Mouse (Mus musculus): ENCODE measurements around the gene Parp11. TPM values are rescaled to one million over a fixed set of nuclear protein-coding genes. Genes with fewer than 3 reads are reported as not detected.
A peak's percentile ranks its signal among the peaks of the same experiment; 100 is the strongest.

Gene Parp11
- polyA plus RNA-seq, 1 experiment from 2014 or later = 17.8 TPM

DNA sequence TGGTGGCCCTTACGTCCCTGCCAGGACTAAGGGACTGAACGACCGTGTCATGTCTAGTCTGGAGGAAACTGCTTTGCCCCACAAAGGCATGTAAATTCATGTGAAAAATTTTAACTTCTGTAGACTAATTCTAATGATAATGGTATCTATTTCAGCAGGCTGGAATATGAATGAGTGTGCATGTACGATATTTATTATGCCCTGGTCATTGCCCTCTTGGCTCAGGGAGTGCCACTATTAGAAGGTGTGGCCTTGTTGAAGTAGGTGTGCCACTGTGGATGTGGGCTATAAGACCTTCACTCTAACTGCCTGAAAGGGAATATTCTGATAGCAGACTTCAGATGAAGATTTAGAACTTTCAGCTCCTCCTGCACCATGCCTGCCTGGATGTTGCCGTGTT, 85.7 kb downstream of the Parp11 start:
- WGBS = 81% methylated on average over 5 of the region's 5 CpGs
- Histone ChIP-seq H3K4me3 (ENCODE audit: low read length) (no peak overlapping the region), H3K4me2 (ENCODE audit: low read depth, low read length) (no peak overlapping the region), H3K9ac (ENCODE audit: low read depth, low read length) (no peak overlapping the region), H3K36me3 (ENCODE audit: control insufficient read depth, insufficient read depth, low read length) (no peaks in the 10 kb centered on the region), H3K27me3 (replicated peaks; ENCODE audit: control insufficient read depth, insufficient read depth, low read length) (no peaks in the 10 kb centered on the region), H3K27ac (ENCODE audit: low read length) (no peak overlapping the region), H3K4me1 (ENCODE audit: control insufficient read depth, insufficient read depth, low read length) (peaks cover 7% of the 10 kb centered on the region), H3K9me3 (ENCODE audit: control insufficient read depth, low read length) (no peaks in the 10 kb centered on the region)
- peak; percentile 41 for ATAC-seq

GRCm38 (mm10) chr6:127533766-127534165, 87.1 kb downstream of the Parp11 start:
- no peak overlapping the region for H3K27ac ChIP-seq (ENCODE audit: low read length)
- H3K4me3 ChIP-seq (ENCODE audit: low read length) = no peak overlapping the region
- no peak overlapping the region for H3K4me2 ChIP-seq (ENCODE audit: low read depth, low read length)
- ATAC-seq = no peak
- H3K9ac ChIP-seq (ENCODE audit: low read depth, low read length) = no peak overlapping the region
- H3K4me1 ChIP-seq (ENCODE audit: control insufficient read depth, insufficient read depth, low read length) = peaks cover 7% of the 10 kb centered on the region
- H3K36me3 ChIP-seq (ENCODE audit: control insufficient read depth, insufficient read depth, low read length) = no peaks in the 10 kb centered on the region
- 82% methylated on average over 5 of the region's 5 CpGs for WGBS
- H3K27me3 ChIP-seq (replicated peaks; ENCODE audit: control insufficient read depth, insufficient read depth, low read length) = no peaks in the 10 kb centered on the region
- H3K9me3 ChIP-seq (ENCODE audit: control insufficient read depth, low read length) = no peaks in the 10 kb centered on the region

DNA sequence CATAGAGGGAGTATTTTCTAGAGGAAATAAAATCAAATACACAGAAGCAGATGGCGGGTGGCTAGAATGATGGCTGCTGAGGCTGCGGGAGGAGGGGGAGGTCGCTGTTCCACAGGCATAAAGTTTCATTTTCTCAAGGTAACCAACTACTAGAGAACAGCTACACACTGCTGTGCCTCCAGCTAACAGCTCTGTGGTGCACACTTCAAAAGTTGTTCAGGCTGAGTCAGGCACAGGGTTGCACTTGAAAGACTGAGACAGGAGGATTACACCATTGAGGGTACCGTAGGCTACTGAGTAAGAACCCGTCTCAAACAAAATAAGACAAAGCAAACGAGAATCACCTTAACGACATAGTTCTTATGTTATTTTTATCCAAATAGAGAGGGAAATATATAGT, 90.4 kb downstream of the Parp11 start:
- Histone ChIP-seq H3K27ac (ENCODE audit: low read length) (no peak overlapping the region), H3K9ac (ENCODE audit: low read depth, low read length) (no peak overlapping the region), H3K4me3 (ENCODE audit: low read length) (no peak overlapping the region), H3K4me1 (ENCODE audit: control insufficient read depth, insufficient read depth, low read length) (no peaks in the 10 kb centered on the region), H3K36me3 (ENCODE audit: control insufficient read depth, insufficient read depth, low read length) (no peaks in the 10 kb centered on the region), H3K4me2 (ENCODE audit: low read depth, low read length) (no peak overlapping the region), H3K9me3 (ENCODE audit: control insufficient read depth, low read length) (no peaks in the 10 kb centered on the region), H3K27me3 (replicated peaks; ENCODE audit: control insufficient read depth, insufficient read depth, low read length) (no peaks in the 10 kb centered on the region)
- ATAC-seq = no peak
- 78% methylated on average over 7 of the region's 7 CpGs for WGBS

GRCm38 (mm10) chr6:127538118-127538517, 91.5 kb downstream of the Parp11 start:
- ATAC-seq = no peak
- Histone ChIP-seq H3K36me3 (ENCODE audit: control insufficient read depth, insufficient read depth, low read length) (no peaks in the 10 kb centered on the region), H3K27ac (ENCODE audit: low read length) (no peak overlapping the region), H3K4me1 (ENCODE audit: control insufficient read depth, insufficient read depth, low read length) (no peaks in the 10 kb centered on the region), H3K9me3 (ENCODE audit: control insufficient read depth, low read length) (no peaks in the 10 kb centered on the region), H3K4me3 (ENCODE audit: low read length) (no peak overlapping the region), H3K27me3 (replicated peaks; ENCODE audit: control insufficient read depth, insufficient read depth, low read length) (no peaks in the 10 kb centered on the region), H3K4me2 (ENCODE audit: low read depth, low read length) (no peak overlapping the region), H3K9ac (ENCODE audit: low read depth, low read length) (no peak overlapping the region)
- 68% methylated on average over 2 of the region's 2 CpGs for WGBS

GRCm38 (mm10) chr6:127539226-127539625, 92.6 kb downstream of the Parp11 start:
- H3K4me1 ChIP-seq (ENCODE audit: control insufficient read depth, insufficient read depth, low read length) = no peaks in the 10 kb centered on the region
- H3K27me3 ChIP-seq (replicated peaks; ENCODE audit: control insufficient read depth, insufficient read depth, low read length) = no peaks in the 10 kb centered on the region
- 87% methylated on average over 4 of the region's 4 CpGs for WGBS
- no peak overlapping the region for H3K4me2 ChIP-seq (ENCODE audit: low read depth, low read length)
- no peak for ATAC-seq
- H3K27ac ChIP-seq (ENCODE audit: low read length) = no peak overlapping the region
- H3K4me3 ChIP-seq (ENCODE audit: low read length) = no peak overlapping the region
- no peaks in the 10 kb centered on the region for H3K9me3 ChIP-seq (ENCODE audit: control insufficient read depth, low read length)
- no peak overlapping the region for H3K9ac ChIP-seq (ENCODE audit: low read depth, low read length)
- H3K36me3 ChIP-seq (ENCODE audit: control insufficient read depth, insufficient read depth, low read length) = no peaks in the 10 kb centered on the region

GRCm38 (mm10) chr6:127539659-127540058, 93.0 kb downstream of the Parp11 start:
- Histone ChIP-seq H3K27me3 (replicated peaks; ENCODE audit: control insufficient read depth, insufficient read depth, low read length) (no peaks in the 10 kb centered on the region), H3K4me3 (ENCODE audit: low read length) (no peak overlapping the region), H3K36me3 (ENCODE audit: control insufficient read depth, insufficient read depth, low read length) (no peaks in the 10 kb centered on the region), H3K9me3 (ENCODE audit: control insufficient read depth, low read length) (no peaks in the 10 kb centered on the region), H3K9ac (ENCODE audit: low read depth, low read length) (no peak overlapping the region), H3K4me2 (ENCODE audit: low read depth, low read length) (no peak overlapping the region), H3K4me1 (ENCODE audit: control insufficient read depth, insufficient read depth, low read length) (no peaks in the 10 kb centered on the region), H3K27ac (ENCODE audit: low read length) (no peak overlapping the region)
- ATAC-seq = no peak; the same call in 1 of the 2 replicates
- WGBS = 66% methylated on average over 5 of the region's 5 CpGs

DNA sequence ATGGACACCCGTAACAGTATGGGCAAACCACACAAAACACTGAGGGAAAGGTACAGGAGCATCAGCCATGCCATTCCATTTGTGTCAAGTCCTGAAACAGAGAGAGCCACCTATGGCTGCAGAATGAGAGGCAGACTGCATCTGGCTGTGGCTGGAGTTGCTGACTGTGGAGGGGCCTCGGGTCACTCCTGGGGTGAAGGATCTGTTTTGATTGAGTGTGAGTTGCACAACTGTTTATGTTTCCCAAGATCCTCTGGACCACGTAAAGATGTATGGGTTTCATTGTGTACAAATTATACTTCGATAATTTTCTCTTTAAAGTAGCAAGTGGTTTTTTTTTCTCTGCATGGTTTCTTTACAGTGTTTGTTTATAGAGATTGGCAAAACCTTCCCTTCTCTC, 93.9 kb downstream of the Parp11 start:
- ATAC-seq = no peak
- Histone ChIP-seq H3K4me1 (ENCODE audit: control insufficient read depth, insufficient read depth, low read length) (no peaks in the 10 kb centered on the region), H3K4me3 (ENCODE audit: low read length) (no peak overlapping the region), H3K4me2 (ENCODE audit: low read depth, low read length) (no peak overlapping the region), H3K36me3 (ENCODE audit: control insufficient read depth, insufficient read depth, low read length) (no peaks in the 10 kb centered on the region), H3K27ac (ENCODE audit: low read length) (no peak overlapping the region), H3K9ac (ENCODE audit: low read depth, low read length) (no peak overlapping the region), H3K9me3 (ENCODE audit: control insufficient read depth, low read length) (no peaks in the 10 kb centered on the region), H3K27me3 (replicated peaks; ENCODE audit: control insufficient read depth, insufficient read depth, low read length) (no peaks in the 10 kb centered on the region)
- 55% methylated on average over 4 of the region's 4 CpGs for WGBS

- Histone ChIP-seq H3K9ac (ENCODE audit: low read depth, low read length) (no peak overlapping the region), H3K27me3 (replicated peaks; ENCODE audit: control insufficient read depth, insufficient read depth, low read length) (no peaks in the 10 kb centered on the region), H3K4me2 (ENCODE audit: low read depth, low read length) (no peak overlapping the region), H3K27ac (ENCODE audit: low read length) (no peak overlapping the region), H3K4me1 (ENCODE audit: control insufficient read depth, insufficient read depth, low read length) (no peaks in the 10 kb centered on the region; the same call in 1 of the 2 replicates), H3K9me3 (ENCODE audit: control insufficient read depth, low read length) (no peaks in the 10 kb centered on the region), H3K36me3 (ENCODE audit: control insufficient read depth, insufficient read depth, low read length) (no peaks in the 10 kb centered on the region), H3K4me3 (ENCODE audit: low read length) (no peak overlapping the region)
- peak; percentile 44; the same call in 1 of the 2 replicates for ATAC-seq
- WGBS = 35% methylated on average over 18 of the region's 18 CpGs
Observed at GRCm38 (mm10) chr6:127541617-127542374, 95.2 kb downstream of the Parp11 start.
